Mouse (Mus musculus) frontal cortex, adult 2 months (tissue): ENCODE measurements at regions not wholly inside any gene's neighbourhood (a gene's known extent, or its start where the extent isn't known, plus 50 kb on each side); places are given as distances from the start of the nearest gene placed in this dataset.
A peak's percentile ranks its signal among the peaks of the same experiment; 100 is the strongest.

Source experiments
- DNase-seq, 2 experiments: peaks; one replicate each; pipeline ENCODE4 v3.0.0; 2022; ENCODE audit warnings: low spot score in 1 of 2; ENCODE audit errors: extremely low spot score in 1 of 2

DNA sequence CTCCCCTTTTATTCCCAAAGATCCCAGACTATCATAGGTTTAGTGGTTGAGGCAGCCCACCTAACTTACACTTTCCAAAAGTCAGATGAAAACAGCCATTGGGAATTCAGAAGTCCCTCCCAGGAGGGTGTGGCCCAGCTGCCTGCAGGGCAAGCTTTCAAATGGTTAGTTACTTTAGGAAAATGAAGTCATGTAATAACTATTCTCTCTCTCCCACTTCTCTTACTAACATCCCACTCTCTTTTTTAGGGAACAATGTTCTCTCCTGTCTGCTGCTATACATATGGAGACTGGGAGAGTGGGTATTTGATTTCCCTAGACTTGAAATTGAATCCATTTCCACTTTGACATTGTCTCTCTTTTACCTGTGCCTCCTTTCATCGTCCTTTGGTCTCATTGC, 55.0 kb downstream of the Zfp648 start:
- peak in 1 of 2 experiments; percentile 28 for DNase-seq

DNA sequence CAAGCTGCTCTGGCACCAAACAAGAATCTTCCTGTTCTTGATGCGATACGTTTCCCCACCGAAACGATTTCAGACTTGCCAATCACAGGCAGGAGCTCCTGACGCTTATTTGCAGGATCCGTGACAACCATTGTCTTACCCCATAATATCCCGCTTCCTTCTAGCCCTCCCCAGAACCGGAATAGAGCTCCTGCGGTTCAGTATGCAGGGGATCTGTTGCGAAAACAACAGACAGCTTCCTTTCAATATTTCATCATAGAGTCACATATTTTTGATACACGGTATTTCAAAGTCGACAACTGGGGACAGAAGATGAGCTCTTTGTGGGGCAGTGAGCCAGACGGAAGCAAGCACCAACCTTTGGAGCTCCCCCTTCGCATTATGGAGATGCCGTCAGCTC, 55.8 kb downstream of the Zfp648 start:
- DNase-seq, result peak in 1 of 2 experiments; percentile 29

DNA sequence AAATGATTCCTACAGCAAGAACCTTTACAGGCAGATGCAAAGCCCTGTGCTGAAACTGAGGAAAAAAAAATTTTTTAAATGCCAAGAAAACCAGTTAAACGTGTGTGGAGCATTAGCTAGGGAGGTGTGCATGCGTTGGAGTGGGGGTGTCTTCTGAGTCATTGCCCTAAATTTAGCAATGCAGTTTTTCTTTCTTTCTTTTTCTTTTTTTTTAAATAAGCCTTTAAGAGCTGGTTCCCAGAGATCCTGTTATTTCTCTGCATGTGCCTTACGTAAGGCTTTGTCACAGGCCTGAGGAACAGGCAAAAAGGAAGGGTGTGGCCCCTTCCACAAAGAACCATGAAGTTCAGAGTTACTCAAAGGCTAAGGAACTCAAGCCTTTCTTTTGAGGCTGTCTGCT, 57.5 kb downstream of the Zfp648 start:
- DNase-seq, result peak; percentile 61 to 74

DNA sequence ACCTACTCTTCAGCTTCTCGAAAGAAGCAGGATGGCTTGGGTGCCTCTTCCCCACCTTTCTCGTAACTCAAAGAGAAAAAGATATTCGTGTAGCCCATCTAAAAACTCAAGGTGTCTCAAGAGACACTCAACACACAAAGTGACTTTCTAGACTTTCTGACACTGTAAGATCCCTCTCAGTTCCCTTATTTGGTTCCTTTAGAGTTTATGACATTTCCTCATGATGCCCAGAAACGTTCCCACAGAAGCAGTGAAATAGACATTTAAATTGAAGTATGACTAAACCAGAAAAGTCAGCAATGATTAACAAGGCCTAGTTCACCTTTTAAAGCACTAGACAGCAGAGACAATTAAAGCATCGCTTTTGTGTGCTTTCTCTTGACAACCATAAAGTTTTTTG, 59.4 kb downstream of the Zfp648 start:
- DNase-seq, result no peak

DNA sequence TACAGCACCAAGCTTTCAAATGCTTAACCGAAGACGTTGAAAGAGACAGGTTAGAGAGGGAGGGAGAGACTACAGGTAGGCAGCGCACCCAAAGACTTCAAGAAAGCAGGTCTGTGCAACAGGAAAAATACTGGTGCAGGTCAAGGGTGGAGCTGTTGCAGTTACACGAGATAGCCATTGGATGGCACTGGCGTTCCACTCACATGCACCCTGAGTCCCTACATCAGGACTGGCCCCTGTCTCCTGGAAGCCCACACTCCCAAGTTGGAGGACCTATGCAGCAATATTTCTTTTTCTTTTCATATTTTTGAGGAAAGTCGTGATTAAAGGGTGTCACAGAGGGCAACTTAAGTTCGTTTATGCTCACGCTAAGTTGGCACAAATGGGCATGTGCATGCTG, 80.5 kb downstream of the Zfp648 start:
- DNase-seq, result peak; percentile 37 to 88

DNA sequence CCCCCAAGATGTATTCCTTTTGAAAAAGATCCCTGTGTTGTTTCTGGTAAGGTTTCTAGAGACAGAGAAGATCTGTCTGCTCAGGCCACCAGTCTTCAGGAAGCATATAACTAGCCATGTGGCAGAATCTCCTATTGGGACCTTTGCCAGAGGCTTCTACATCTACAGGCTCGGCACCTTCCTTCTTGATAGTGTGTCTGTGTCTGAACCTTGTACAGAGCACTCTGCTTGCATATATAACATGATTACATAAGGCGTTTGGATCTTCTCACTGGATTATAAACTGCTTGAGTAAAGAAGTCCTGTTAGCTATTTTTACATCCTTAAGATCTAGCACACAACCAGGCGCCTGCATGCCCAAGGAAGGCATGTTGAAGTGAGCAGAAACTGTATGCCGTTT, 85.1 kb downstream of the Zfp648 start:
- peak; percentile 42 to 63 for DNase-seq

DNA sequence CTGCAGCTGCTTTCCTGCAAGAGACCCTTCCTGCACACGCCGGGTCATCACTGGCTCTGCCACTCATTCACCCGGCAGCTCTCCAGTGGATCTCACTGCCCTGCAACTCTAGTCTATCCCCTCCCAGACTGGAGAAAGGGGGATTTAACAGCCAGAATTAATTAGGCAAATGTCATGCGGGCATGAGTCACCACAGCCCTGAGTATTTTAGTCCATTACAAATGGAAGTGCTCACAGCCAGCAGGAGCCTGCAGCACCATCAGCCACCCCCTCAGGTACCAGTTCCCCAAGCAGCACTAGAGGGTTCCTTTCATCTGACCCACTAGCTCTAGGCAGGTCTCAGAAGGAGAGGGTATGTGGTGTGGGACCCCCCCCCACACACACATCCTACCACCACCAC, 91.7 kb downstream of the Zfp648 start:
- peak in 1 of 2 experiments; percentile 58 for DNase-seq

DNA sequence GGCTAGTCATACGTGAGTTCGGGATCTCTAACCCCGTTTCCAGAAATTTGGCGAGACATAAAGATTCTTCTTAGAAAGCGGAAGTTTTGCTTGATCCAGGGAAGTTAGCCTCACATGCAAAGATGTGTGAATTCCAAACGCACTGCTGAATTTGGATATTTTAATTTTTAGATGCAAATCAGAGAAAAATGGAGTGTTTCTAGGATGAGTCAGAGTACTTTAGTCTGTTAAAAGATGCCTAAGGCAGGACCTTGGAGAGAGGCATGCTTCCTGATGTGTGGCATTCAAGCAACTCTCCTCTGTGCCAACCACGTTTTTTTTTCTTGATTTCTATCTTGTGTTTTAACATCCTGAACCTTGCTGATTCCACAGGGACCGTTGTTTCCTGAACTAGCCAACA, 95.1 kb downstream of the Zfp648 start:
- DNase-seq, result peak in 1 of 2 experiments; percentile 47

DNA sequence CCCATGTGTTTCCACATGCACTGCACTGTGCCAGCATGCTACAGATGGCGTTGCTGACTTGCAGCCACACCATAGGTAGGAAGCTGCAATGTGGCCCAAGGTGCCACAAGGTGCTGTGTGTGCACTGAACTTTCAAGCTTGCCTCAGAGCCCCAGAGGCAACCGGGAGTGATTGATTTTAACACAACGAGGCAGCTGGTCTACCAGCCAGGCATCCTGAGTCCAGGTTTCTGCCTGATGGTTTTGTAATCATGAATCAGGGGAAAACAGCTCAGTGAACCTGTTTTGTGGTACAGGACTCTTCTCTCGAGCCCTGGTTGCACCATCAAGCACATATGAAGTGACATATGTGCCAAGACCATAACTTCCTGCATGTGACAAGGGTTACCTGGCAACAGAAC, 98.9 kb downstream of the Zfp648 start:
- no peak for DNase-seq

DNA sequence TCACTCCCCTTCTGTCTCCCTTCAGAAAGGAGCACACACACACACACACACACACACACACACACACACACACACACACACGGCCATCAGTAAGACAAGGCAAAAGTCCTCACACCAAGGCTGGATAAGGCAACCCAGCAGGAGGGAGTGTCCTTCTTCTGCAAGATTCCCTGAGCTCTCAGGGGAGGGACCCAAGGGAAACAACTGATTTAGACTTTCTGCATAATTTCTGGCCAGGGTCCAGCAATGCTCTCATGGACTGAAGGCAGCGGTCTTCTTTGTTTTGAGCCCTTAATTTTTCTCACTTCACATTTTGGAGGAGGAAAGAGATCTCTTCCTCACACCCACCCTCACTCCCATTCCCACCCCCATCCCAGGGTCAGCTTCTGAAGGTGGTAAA, 108.7 kb downstream of the Zfp648 start:
- no peak for DNase-seq
